Mouse (Mus musculus): ENCODE measurements around the gene Jdp2.

Gene Jdp2

DNA sequence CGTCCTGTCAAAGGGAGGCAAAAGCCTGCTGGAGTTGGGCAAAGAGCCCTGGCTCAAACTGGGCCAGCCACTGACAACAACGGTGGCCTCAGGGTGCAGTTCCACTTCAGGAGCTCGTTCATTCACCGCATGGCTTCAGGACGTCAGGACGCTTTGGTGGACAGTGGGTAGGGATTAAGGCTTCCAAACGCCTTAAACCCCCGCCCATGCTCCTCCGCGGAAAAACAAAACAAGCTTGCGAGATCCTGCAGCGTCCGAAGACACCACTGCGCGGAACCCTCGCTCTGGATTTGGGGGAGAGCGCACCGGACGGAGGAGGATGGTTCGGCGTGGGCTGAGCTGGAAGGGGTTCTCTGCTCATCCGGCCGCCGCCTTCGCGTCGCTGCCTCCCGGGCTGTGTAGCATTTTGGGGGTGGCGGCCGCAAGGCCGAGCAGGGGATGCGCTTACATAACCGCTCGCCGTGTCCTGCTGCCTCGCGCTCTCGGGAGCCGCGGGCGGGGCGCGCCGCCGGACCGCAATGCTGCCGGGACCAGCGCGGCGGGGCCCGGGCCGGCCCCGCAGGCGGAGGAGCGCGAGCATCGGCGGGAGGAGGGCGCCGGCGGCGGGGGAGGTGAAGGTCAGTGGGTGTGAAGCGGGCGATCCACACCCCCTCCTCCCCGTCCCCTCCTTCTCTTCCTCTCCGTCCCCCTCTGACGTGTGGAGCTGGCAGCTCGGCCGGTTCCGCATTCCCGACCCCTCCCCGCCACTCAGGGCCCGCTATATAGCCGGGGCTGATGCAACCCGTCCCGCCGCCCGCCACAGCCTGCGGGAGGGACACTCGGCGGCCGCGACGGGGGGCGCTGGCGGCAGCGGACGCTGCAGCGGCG, at the start of gene Jdp2:
Jdp2 (plus strand) TSS at position 417 of the 867 bp plus-strand sequence.
- no peak for DNase-seq (ENCODE audit: low spot score)

GRCm38 (mm10) chr12:85549661-85550060, 49.2 kb upstream of the Jdp2 start:
- no peak for DNase-seq (ENCODE audit: low spot score)

- no peak for DNase-seq (ENCODE audit: low spot score)
These were observed 48.4 kb upstream of the Jdp2 start for GRCm38 (mm10) chr12:85550435-85550834.

GRCm38 (mm10) chr12:85559299-85559698, 39.5 kb upstream of the Jdp2 start:
- DNase-seq (ENCODE audit: low spot score), result no peak

- DNase-seq (ENCODE audit: low spot score), result no peak
These were observed 33.4 kb upstream of the Jdp2 start for GRCm38 (mm10) chr12:85565441-85565840.

- no peak for DNase-seq (ENCODE audit: low spot score)
These were observed 30.5 kb upstream of the Jdp2 start for GRCm38 (mm10) chr12:85568298-85568697.

- DNase-seq (ENCODE audit: low spot score), result no peak
These were observed 29.3 kb upstream of the Jdp2 start for GRCm38 (mm10) chr12:85569393-85570157.

- DNase-seq (ENCODE audit: low spot score), result no peak
These were observed 28.7 kb upstream of the Jdp2 start for GRCm38 (mm10) chr12:85570158-85570540.

- no peak for DNase-seq (ENCODE audit: low spot score)
These were observed 27.5 kb upstream of the Jdp2 start for GRCm38 (mm10) chr12:85571312-85571711.

- no peak for DNase-seq (ENCODE audit: low spot score)
These were observed 26.8 kb upstream of the Jdp2 start for GRCm38 (mm10) chr12:85572047-85572475.

DNA sequence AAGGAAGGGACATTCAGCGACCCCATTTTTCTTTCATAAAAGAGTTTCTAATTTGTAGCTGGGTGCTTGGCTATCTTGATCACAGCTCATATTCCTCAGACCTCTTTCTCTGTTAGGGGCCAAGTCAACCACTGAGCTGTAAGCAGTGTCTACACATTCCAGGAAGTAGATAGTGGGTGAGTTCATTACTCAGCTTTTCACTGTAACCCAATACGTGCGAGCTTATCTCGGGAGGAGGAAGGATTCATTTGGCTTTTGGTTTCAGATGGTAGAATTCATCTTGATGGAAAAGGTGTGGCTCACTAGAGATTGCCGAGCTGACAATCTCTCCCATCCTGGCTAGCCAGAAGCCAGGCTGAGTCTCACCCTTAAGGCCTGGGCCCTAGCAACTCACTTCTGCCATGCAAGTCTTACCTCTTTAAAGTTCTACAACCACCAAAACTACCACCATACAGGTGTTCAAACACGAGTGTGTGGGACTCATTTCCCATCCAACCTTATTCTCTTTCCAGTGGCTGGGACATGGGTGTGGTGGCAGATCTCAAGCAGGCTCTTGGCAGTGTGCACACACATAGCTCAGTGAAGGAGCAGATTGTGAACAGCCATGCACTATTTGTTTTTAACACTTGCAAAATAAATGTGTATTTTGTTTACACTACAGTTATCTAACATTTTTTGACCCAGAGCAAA, 23.9 kb upstream of the Jdp2 start:
- DNase-seq (ENCODE audit: low spot score), result no peak

GRCm38 (mm10) chr12:85575496-85575840, 23.4 kb upstream of the Jdp2 start:
- DNase-seq (ENCODE audit: low spot score), result no peak

- DNase-seq (ENCODE audit: low spot score), result no peak
These were observed 17.4 kb upstream of the Jdp2 start for GRCm38 (mm10) chr12:85581261-85582066.

DNA sequence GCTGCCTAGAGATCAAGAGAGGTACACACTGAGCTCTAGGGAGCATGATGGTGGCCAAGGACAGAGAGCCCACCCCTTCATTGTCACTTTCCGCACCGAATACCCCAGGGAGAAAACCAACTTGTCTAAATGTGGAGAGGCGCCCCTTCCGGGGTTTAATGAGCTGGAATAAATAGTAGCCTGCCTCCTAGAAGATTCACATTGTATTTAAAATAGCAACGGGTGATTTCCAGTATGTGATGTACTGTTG, 16.8 kb upstream of the Jdp2 start:
- DNase-seq (ENCODE audit: low spot score), result no peak

GRCm38 (mm10) chr12:85585761-85586258, 13.0 kb upstream of the Jdp2 start:
- DNase-seq (ENCODE audit: low spot score), result no peak

- DNase-seq (ENCODE audit: low spot score), result no peak
These were observed 8.9 kb upstream of the Jdp2 start for GRCm38 (mm10) chr12:85589870-85590382.

DNA sequence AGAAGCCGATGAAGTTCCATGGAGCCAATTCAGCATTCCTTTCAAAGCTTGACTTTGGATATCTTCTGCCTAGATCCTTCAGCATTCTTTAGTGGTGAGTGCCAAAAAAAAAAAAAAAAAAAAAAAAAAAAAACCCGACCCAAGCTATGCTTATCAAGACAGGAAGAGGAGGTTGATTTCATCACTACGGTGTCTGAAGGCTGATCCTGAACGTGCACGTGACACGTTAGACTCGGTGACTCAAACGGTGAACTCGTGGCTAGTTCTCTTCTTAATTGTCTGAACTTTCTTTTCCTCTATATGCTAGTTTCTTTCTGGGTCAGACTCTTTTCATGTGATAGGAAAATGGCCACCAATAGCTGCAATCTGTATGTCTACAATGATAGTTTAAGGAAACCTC, 5.9 kb upstream of the Jdp2 start:
- no peak for DNase-seq (ENCODE audit: low spot score)

DNA sequence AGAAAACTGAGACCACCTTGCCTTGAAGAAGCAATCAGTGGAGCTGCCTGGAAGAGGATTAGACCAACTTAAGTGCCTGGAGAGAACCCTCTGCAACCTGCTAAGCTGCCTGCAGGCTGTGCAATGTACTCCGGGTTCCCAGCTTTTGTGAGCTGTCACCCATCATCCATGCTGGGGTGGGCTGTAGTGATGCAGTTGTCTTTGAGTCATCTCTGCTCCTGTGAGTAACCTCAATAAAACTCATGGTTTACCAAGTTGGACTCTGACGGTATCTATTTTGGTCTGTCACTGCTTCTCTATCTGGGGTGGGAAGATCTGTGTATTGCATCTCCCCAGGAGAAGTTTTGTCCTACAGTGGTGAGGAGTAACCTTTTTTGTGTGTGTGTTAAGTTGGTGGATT, 4.4 kb upstream of the Jdp2 start:
- DNase-seq (ENCODE audit: low spot score), result no peak

DNA sequence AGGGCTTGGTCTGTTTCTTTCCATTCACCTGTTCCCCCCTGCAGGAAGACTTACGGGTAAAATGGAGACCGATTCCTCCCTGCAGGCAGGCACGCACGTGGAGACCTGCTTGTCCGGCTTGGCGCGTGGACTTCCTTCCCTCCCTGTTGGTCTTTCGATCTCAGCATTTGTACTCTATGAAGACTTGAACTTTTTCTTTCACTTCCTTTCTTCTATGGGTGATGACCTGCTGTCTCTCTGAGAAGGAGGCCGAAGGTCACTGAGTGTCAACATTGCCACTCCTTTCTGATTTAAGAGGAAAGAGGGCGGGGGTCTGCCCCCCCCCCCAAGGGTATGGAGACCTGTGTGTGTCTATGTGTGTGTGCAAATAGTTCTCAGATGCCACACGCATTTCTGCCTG, 774 bp upstream of the Jdp2 start:
- no peak for DNase-seq (ENCODE audit: low spot score)

- no peak for DNase-seq (ENCODE audit: low spot score)
These were observed 788 bp downstream of the Jdp2 start for GRCm38 (mm10) chr12:85599478-85600152.

GRCm38 (mm10) chr12:85600637-85601036, 1.8 kb downstream of the Jdp2 start:
- no peak for DNase-seq (ENCODE audit: low spot score)
